Mouse (Mus musculus) R1 (cell line): ENCODE data around the gene Bmf.
A peak's percentile ranks its signal among the peaks of the same experiment; 100 is the strongest.
"Not testable (repeated sequence)": the region's sequence is repeated elsewhere in the genome, so short reads cannot be mapped to it uniquely, and the experiment has no call there.

Source experiments
- DNase-seq: peaks from one replicate; pipeline ENCODE4 v3.0.0-alpha.2; 2018; ENCODE audit warnings: low read depth, low spot score

The Bmf gene

GRCm38 (mm10) chr2:118549507-118550473, at the start of gene Bmf:
Gene Bmf, minus strand, starts transcription at chr2:118549687.
- DNase-seq: peak; percentile 99

GRCm38 (mm10) chr2:118599087-118599486, 49.6 kb upstream of the Bmf start:
- DNase-seq: no peak

GRCm38 (mm10) chr2:118597673-118598568, 48.4 kb upstream of the Bmf start, which contains the start of gene Bub1b:
Gene Bub1b, plus strand, starts transcription at chr2:118598211.
- peak; percentile 97 for DNase-seq

GRCm38 (mm10) chr2:118591083-118591482, 41.6 kb upstream of the Bmf start:
- peak; percentile 17 for DNase-seq

GRCm38 (mm10) chr2:118587686-118588085, 38.2 kb upstream of the Bmf start:
- DNase-seq: peak; percentile 89

GRCm38 (mm10) chr2:118586013-118586412, 36.5 kb upstream of the Bmf start:
- DNase-seq: no peak

- DNase-seq: no peak
These were observed 23.6 kb upstream of the Bmf start for GRCm38 (mm10) chr2:118573135-118573534.

- no peak for DNase-seq
These were observed 22.8 kb upstream of the Bmf start for GRCm38 (mm10) chr2:118572183-118572836.

GRCm38 (mm10) chr2:118570939-118571338, 21.5 kb upstream of the Bmf start:
- no peak for DNase-seq

- DNase-seq: no peak
These were observed 17.7 kb upstream of the Bmf start for GRCm38 (mm10) chr2:118567179-118567578.

GRCm38 (mm10) chr2:118562431-118562830, 12.9 kb upstream of the Bmf start:
- no peak for DNase-seq

- DNase-seq: peak; percentile 17
These were observed 12.5 kb upstream of the Bmf start for GRCm38 (mm10) chr2:118562015-118562414.

GRCm38 (mm10) chr2:118558426-118558825, 8.9 kb upstream of the Bmf start:
- no peak for DNase-seq

GRCm38 (mm10) chr2:118554356-118554990, 5.0 kb upstream of the Bmf start:
- DNase-seq: not testable (repeated sequence)

GRCm38 (mm10) chr2:118551606-118552005, 2.1 kb upstream of the Bmf start:
- peak; percentile 84 for DNase-seq

GRCm38 (mm10) chr2:118548421-118549221, 866 bp downstream of the Bmf start:
- peak; percentile 75 for DNase-seq

- no peak for DNase-seq
These were observed 1.9 kb downstream of the Bmf start for GRCm38 (mm10) chr2:118547541-118548016.

- no peak for DNase-seq
These were observed 2.7 kb downstream of the Bmf start for GRCm38 (mm10) chr2:118546798-118547165.

- DNase-seq: no peak
These were observed 3.2 kb downstream of the Bmf start for GRCm38 (mm10) chr2:118546104-118546797.
